Mouse (Mus musculus) hindlimb bud, embryonic 11.5 days (tissue): ENCODE data around the gene Olfr1442.
"Not testable (repeated sequence)": the region's sequence is repeated elsewhere in the genome, so short reads cannot be mapped to it uniquely, and the experiment has no call there.

ENCODE experiments used
- DNase-seq: peaks from one replicate; pipeline ENCODE4 v3.0.0-alpha.2; 2012; ENCODE audit warnings: low read depth, low spot score; ENCODE audit errors: extremely low spot score

Olfr1442 gene

DNA sequence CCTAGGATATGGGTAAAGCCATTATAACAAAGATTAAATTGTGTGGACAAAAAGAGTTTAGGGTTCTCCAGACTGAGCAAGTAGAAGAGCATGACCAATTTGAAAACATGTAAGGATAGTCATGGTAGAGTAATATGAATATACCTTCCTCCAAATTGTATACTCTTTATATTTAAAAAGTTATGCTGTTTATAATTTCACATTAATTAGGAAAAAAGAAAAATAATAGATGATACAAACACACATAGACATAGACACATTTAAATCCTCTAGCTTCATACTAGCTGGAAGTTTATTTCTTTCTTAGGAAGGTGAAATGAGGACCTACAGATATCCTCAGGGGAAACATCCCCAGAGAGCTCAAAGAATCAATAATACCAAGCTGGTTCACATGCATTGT, at the start of gene Olfr1442:
TSS of gene Olfr1442 (plus strand) at position 301 of the 400 bp plus-strand sequence.
- no peak for DNase-seq

DNA sequence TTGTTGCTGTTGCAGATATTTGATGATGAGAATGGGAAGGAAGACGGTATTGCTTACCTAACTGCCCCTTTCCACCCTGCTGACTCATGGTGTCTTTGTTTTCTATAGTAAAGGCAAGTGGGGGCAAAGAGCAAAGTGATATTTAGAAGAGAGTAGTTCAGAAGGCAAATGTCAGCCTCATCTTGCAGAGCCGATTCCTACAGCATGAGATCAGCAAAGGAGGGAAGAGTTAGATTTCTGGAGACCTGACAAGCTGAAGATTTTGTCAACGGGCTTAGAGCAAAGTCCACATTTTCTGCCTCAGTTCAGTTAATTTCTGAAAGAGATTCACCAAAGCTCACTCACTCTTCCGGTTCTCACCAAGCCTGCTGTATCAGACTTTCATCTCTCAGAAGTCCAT, 37.1 kb upstream of the Olfr1442 start, which contains the start of gene Glyat:
TSS of gene Glyat (plus strand) at position 133 of the 400 bp plus-strand sequence.
- DNase-seq, result no peak

DNA sequence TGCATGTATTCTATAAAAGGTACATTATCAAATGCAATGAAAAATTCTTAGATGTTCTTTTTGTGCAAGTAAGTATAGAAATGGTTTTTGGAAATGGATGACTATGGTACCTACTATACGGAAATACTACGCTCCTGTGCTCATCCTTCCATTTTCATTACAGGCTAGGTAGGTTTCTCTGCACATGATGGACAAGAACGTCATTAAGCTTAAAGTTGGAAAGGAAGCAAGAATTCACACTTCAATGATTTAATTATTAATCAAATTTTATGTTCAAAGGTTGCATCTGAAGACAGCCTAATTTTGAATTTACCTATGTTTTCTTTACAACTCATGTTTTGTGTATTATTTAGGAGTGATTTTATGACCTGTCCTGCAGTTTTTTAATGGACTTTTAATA, 36.0 kb upstream of the Olfr1442 start:
- DNase-seq, result no peak

DNA sequence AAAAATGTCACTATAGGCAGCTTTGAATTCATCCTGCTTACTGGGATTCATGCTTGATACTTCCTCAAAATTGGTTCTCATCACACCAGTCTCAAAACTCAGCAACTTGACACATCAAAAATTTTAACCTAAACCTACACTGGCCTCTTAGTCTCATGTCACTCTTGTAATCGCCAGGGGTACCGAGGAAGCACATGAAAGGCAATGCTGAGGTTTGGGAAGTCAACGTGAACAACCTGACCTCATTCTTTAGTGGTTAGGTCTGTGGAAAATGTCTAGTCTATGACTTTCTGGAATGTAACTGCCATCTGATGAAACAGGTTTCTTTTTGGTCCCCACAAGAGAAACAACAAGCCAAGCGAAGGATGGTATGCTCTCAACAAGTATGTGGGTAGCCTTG, 35.3 kb upstream of the Olfr1442 start:
- no peak for DNase-seq

DNA sequence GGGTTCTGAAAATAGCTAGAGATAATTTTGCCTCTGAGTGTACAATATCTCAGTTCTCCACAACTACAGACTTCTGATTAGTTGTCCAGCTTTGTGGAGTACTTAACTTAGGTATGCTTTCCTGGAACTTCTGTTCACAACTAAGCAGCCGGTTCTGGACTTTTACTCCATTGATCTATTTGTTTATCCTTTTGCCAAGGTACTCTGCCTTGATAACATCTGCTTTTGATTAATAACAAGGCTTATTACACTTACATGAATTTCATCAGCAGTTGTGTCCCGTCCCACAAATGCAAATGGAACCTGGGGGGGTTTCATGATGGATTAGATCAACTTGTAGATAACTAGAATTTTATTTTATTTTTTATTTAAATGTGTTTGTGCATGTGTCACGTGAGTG, 33.4 kb upstream of the Olfr1442 start:
- DNase-seq, result no peak

DNA sequence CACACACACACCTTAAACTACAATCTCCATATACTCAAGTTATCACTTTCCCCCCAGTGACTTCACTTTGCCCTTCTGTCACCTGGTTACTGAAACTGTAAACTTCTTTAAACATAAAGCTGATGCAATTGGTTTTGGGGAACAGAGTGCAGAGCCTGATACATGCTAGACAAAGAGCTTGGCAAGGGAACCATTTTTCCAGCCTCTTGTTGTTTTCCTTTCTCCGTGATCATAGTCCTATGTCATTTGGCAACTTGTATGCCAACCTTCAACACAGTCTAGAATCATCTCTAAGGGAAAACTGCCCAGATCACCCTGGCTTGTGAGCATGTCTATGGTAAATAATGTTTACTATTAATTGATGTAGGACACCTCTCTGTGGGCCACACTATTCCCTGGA, 32.2 kb upstream of the Olfr1442 start:
- no peak for DNase-seq

DNA sequence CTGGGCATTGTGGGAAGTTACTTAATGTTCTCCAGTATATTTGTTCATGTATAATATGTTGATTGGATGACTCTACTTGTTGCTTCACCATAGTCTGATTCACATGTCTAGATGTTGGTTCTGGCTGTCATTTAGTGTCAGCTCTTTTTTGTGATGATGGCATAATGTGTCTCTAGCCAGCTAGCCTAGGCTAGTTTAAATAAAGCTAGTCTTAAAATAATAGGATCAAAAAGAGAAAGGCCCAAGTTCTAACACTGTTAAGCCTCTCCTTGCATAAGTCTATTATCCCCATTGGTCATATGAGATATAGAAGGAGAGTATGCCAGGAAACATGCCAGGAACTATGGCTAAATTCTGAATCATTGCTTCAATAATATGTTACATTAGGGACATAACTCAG, 20.7 kb upstream of the Olfr1442 start:
- no peak for DNase-seq

DNA sequence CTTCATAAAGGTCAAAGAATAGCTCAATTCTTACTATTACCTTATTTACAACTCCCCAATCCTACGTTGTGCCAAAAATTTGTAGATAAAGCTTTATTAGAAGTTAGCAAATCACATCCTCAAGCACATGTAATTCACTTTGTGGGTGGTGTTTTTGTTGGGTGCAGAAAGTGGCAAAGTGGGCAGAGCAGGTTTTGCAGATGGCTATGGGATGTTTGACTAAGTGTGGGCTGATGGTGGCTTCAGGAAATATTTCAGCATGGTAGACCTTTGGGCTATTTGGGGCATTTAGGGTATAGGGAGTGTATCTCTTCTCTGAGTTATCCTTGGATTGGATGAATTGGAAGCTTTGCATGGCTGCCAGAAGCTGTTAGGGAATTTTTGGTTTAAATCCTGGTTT, 4.1 kb upstream of the Olfr1442 start:
- DNase-seq, result no peak

DNA sequence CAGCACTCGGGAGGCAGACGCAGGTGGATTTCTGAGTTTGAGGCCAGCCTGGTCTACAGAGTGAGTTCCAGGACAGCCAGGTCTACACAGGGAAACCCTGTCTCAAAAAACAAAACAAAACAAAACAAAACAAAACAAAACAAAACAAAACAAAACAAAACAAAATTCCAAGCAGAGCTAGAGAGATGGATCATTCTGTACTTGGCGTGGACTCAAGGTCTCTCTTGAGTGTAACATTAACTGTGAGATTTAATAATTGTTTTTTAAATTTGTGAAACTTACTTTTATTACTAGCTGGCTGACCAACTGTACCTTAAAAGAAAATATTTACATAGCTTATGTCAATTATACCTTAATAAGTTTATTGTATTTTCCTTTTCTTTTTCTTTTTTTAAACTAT, 1.6 kb upstream of the Olfr1442 start:
- DNase-seq, result not testable (repeated sequence)

DNA sequence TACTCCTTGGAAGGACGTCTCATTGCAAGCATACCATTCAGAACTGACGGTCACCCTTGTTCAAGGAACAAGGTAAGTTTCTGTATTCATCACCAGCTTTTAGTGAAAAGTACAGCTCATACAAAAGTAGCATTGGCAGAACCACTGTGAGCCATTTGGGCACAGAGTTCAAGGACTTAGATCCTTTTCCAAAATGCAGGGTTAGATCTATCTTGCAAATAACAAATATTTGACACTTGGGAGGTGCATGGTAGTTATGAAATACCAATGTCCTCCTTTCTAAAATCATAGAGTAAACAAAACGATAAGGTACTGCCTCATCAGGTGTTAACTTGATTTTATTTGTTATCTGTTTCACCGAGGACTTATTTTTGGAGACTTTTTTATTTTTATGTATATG, 812 bp downstream of the Olfr1442 start:
- no peak for DNase-seq

DNA sequence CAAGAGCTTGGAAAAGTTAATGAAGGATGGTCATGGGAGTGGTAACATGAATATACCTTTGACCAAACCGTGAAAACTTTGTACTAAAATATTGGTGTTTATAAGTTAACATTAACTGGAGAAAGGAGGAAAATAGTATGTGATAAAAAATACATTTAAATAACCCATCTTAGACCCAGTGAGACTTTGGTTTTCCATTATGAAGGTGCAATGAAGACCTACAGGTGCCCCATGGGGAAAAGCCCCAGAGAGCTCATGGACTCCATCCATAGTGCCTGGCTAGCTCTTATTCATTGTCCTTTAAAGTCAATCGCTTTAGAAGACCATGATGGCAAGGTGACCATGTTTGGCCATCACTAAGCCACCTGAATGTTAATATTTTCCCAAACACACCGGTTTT, 7.6 kb downstream of the Olfr1442 start, which contains the start of gene Olfr1443:
TSS of gene Olfr1443 (plus strand) at position 301 of the 400 bp plus-strand sequence.
- no peak for DNase-seq

DNA sequence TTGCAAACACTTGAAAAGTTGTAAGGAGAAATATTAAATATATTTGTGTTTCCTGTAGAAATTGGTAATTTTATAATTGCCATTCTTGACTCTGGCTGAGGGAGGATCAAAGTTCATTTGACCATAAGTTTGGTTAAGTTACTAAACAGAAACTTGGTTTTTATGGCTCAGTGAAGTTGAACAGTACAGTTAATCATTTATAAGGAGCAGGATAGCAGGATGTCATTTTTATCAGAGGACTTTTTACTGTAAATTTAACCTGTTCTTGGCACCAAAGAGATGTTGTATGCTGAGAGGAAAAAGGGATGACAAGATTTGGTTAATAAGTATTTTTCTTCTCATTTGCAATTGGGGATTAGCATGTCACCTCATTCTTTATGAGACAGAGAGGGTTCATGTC, 14.4 kb downstream of the Olfr1442 start:
- DNase-seq, result no peak

DNA sequence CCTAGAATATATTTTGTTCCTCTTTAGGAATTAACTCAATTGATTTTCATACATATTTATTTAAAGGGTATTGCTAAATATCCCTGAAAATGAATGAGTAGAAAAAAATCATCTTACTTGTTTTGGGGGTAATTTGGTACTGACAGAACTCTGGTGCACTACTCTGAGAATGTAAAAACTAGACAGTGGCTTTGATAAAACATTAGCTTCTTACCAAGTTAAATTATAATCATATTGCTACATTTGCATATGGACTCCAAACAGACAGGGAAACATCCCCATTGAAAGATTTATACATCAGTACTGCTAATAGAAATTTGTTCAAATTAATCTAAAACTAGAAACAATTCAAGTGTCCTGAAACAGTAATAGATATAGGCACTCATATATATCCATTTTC, 15.0 kb downstream of the Olfr1442 start:
- no peak for DNase-seq

DNA sequence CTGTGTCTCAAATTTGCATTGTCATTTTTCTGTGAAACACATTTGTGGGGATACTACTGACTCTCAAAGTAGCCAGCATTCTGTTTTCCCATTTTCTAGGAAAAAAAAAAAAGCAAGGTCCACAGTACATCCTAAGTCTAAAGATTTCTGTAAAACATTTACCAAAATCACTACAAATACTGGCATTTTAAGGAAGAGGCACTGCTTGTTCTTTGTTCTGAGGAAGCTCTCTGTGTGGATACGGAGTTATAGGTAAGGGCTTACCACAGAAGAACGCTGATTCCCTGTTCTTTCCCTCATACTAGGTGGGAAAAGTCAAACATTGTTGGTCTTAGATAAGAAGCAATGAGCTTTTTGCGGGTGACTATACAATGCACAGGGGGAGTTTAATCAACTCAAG, 25.4 kb downstream of the Olfr1442 start, which contains the start of gene Keg1:
TSS of gene Keg1 (plus strand) at position 197 of the 400 bp plus-strand sequence.
- no peak for DNase-seq

DNA sequence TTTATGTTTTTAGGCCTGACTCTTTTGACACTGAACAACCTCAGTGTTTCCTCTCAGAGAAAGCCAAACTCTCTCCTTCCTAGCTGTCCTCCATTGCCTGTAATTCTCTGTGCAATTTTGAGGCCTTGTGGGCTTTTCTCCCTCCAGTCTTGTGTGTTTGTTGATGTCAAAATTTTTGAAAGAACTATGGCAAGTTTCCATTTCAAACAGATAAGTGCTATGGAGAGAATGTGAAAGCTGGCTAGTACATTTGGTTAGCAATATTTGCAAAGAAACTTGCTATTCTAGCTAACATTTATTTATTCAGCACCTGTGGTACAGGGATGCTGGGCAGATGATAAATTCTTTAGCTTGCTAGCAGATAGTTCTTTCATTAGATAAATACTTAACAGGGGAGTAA, 26.0 kb downstream of the Olfr1442 start:
- no peak for DNase-seq

DNA sequence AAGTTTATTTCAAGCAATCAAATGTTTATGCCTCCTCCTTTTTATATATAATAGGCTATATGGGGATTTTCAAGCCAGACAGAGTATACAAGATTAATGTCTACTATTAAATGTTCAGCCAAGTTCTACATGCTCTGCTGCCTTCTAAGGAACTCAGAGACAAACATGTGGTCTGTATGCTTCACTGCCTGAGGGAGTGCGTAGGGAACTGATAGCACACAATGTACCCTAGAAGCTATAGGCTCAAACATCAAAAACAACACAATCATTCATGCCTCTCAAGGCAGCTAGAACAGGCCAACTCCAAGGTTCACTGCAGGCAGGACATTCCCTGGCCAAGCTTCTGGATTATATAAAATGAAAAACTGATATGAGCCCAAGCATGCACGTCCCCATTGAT, 38.2 kb downstream of the Olfr1442 start:
- DNase-seq, result no peak

DNA sequence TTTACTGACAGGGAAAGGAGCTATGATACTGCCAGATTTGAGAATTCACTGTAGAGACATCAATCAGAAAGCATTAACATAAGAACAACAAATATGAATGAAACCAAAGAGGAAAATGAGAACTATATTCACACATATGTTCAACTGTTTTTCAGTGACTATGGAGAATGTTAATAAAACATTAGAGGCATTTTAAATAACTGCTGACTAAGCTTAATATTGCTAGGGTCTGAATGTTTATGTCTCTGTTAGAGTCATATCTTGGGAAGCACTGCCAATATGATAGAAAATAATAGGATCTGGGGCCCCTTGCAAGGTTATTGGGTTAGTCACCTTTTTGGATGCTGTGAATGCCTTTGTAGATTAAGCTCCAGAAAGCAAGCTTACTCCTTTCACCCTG, 38.7 kb downstream of the Olfr1442 start:
- DNase-seq, result no peak

DNA sequence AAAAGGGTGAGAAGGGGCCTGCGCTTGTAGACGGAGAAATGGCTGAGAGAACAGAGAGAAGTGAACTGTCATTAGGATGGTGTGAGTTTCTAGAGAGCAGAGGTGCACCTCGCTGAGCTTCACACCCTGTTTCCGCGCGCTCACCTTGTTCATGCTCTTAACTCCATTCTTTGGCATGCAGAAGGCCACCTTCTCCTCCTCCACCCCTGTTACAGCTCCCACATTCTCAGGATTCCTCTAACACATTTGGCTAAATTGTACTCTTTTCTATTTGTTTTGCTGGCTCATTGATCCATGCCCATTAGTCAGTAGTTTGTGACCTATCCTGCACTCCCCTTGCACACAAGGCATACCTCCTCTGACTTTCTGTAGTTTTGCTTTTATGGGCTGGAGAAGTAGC, 49.0 kb downstream of the Olfr1442 start:
- DNase-seq, result no peak

DNA sequence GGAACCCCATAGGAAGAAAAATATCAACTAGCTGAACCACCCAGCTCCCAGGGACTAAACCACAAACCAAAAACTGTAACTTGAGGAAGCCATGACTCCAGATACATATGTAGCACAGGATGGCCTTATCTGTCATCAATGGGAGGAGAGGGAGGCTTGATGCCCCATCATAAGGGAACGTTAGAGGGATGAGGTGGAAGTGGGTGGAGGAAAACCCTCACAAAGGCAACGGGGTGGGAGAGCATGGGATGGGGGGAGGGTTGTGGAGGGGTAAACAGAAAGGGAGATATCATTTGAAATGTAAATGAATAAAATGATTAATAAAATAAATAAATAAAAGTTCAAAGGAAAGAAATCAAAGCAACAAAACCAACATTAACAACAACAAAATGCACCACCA, 50.2 kb downstream of the Olfr1442 start:
- DNase-seq, result no peak

DNA sequence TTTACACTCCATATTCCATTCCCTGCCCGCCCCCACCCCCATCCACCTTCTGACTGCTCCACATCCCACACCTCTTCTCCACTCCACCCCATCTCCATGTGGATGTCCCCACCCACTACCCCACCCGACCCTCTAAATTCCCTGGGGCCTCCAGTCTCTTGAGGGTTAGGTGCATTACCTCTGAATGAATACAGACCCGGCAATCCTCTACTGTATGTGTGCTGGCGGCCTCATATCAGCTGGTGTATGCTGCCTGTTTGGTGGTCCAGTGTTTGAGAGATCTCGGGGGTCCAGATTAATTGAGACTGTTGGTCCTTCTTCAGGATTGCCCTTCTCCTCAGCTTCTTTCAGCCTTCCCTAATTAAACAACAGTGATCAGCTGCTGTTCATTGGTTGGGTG, 50.7 kb downstream of the Olfr1442 start:
- not testable (repeated sequence) for DNase-seq

DNA sequence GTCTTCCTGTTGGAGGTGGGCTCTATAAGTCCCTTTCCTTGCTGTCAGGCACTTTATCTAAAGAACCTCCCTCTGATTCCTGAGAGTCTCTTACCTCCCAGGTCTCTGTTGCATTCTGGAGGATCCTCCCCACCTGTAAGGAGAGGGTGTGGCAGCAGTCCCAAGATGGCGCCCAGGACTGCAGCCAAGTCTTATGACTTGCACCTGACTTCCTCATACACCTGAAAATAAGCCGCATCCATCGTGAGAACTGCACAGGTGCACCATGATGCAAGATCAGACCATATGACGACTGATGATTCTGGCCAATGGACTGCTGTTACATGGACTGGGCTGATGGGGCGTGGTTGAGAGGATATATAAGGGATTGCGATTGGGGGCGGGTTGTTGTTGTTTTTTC, 51.4 kb downstream of the Olfr1442 start:
- DNase-seq, result not testable (repeated sequence)

DNA sequence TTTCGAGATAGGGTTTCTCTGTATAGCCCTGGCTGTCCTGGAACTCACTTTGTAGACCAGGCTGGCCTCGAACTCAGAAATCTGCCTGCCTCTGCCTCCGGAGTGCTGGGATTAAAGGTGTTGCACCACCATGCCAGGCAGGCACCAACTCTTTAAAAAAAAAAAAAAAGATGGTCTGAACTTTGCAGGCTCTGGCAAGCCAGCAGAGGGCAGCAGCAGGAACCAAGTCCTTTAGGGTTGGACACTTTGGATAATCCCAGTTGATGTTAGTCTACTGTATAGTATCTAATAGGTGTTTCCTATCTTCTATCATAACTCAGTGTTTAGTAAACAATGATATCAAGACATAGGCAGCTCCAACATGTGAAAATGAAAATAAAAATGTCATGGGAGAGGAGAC, 52.1 kb downstream of the Olfr1442 start:
- DNase-seq, result no peak

DNA sequence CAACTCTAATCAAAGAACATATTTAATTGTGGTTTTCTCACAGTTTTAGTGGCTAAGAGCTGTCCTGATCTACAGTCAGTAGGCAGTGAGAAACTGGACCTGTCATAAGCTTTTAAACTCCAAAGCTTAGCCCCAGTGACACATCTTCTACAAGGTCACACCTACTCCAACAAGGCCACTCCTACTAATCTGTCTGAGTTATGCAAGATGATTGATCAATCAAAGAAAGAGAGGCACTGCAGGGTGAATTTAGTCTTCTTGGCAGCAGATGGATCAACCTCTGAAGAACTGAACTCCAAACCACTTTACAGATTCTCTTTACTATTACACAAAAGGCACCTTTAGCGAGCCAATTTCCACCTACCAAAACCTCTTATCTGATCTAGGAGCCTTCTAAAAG, 55.6 kb downstream of the Olfr1442 start:
- DNase-seq, result no peak
